Mouse (Mus musculus) heart, postnatal 10 days (tissue): ENCODE measurements around the gene Mocs1. TPM values are rescaled to one million over a fixed set of nuclear protein-coding genes. Genes with fewer than 3 reads are reported as not detected.
"Not testable (repeated sequence)": the region's sequence is repeated elsewhere in the genome, so short reads cannot be mapped to it uniquely, and the experiment has no call there.

Source experiments
- DNase-seq, 2 experiments: peaks; one replicate each; pipeline ENCODE4 v3.0.0; 2021
- intact Hi-C: fragments of 180-260 bp; cut with DNase I; formaldehyde crosslinking; loops from one replicate; pipeline ENCODE4 v1.15.1; 2025
- total RNA-seq, 2 experiments: library from RNA; stranded (reverse); gene quantifications; 2 replicates each; pipeline ENCODE4 v1.2.3; 2021

Mocs1 gene
- total RNA-seq, 2 experiments from 2014 or later = 23.9 to 25.3 TPM

DNA sequence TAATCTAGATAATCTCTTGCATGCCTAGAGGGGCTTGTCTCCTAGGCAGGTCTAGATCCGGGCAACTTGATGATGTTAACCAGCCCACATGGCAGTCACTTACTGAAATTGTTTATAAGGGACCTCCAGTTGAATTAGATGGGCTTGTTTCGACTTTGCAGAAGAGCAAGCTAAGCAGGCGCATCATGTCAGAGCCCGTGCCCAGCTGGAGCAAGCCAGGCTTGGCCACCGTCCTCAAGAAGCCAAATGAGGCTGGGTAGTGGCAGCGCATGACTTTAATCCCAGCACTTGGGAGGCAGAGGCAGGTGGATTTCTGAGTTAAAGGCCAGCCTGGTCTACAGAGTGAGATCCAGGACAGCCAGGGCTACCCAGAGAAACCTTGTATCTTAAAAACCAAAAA is 3.0 kb downstream of the Mocs1 start:
- DNase-seq = no peak

DNA sequence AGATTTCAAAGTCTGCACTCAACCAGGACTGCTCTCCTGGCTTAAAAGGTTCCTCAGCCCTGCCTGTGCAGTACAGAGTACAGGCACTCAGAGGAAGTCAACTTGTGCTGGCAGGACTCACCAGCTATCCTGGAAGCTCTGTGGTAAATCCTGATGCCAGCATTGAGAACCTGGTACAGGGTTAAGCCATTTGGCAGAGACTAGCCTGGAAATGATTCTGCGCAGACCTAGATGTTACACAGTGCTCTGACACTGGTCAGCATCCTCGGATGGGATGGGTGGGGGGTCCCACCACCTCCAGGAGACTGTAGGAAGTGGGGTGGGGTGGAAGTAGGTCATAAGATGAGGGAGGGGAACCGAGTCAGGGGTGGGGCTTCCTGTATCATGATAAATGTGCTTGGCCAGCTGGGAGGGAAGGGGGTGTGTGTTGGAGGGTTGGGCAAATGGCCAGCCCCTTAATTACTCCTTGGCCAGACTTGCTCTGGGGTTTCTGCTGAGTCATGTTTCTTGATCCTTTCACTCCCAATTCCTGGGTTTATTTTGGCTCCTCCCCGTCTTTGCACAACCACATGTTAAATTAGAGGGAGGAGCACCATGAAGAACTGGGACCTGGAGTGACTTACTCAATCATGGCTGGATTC is 4.0 kb downstream of the Mocs1 start:
- DNase-seq = peak; percentile 63 to 72
- intact Hi-C loops = no loop called here

More for the DNA sequence above, 3.0 kb downstream of the Mocs1 start:
- intact Hi-C loops = no loop called here

DNA sequence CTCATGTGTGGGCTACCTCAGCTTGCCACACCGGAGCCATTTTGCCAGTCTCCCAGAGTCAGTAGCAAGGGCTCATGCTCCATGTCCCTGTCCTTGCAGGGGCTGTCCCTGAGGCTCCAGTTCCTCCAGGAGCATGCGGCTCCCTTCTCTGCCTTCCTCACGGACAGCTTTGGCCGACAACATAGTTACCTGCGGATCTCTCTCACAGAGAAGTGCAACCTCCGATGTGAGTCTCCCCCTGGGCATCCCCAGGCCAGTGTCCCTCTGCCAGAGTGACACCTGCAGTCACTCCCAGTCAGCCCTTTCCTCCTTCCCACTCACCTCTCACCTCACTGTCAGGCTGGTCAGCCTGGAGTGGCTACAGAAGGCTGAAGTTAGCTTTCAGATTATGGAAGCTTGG is 4.9 kb downstream of the Mocs1 start:
- intact Hi-C loops = no loop called here
- DNase-seq = no peak

DNA sequence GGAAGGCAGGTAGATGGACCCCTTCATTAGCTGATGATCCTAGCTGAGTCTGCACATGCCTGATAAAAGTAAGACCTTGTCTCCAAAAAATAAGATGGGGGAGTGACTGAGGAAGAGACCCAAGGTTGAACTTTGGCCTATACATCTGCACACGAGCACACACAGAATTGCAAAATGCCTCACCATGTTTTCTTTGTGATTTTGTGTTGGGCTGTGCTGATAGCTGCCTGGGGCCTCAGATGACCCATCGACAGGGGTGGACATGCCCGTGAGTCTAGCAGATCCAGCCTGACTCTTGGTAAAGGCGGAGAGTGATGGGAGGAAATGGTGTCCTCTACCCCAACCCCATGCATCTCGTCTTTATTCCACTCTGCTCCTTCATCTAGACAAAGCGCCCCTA is 6.1 kb downstream of the Mocs1 start:
- intact Hi-C loops = no loop called here
- DNase-seq = no peak

DNA sequence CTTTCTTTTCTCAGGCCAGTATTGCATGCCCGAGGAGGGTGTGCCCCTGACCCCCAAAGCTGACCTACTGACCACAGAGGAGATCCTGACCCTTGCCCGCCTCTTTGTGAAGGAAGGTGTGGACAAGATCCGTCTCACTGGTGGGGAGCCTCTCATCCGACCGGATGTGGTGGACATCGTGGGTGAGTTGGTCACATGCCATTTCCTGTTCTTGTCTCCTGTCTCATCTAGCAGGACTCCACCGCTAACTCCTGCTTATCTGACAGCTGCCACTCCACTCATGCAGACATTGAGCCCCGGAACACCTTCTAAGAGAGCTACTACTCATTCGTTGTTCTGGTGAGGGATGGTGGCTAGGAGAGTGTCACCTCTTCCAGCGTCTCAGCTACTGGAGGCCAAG is 6.9 kb downstream of the Mocs1 start:
- intact Hi-C loops = no loop called here
- no peak for DNase-seq

DNA sequence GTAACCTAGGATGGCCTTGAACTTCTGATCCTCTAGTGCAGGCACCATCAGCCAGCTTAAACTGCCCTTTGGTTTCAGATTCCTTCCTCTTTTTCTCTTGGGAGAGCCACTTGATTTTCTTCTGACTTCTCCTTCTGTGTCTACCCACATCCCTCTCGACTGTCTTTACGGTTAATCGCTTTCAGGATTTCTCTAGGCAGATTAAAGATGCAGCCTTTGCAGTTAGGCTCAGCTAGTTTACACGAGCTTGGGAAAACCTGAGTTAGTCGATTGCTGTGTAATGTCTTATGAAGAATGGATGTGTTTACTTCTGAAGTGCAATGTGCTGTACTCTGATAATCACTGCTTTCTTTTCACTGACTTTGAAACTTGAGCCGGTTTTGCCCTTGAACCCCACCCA is 8.5 kb downstream of the Mocs1 start:
- no peak for DNase-seq
- intact Hi-C loops = no loop called here

DNA sequence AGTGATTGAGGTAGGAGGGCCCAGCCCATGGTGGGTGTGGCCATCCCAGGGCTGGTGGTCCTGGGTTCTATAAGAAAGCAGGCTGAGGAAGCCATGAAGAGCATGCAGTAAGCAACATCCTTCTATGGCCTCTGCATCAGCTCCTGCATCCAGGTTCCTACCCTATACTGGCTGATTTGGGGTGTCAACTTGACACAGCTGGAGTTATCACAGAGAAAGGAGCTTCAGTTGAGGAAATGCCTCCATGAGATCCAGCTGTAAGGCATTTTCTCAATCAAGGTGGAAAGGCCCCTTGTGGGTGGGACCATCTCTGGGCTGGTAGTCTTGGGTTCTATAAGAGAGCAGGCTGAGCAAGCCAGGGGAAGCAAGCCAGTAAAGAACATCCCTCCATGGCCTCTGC is 9.1 kb downstream of the Mocs1 start:
- intact Hi-C loops, DNase-seq: not testable (repeated sequence)

DNA sequence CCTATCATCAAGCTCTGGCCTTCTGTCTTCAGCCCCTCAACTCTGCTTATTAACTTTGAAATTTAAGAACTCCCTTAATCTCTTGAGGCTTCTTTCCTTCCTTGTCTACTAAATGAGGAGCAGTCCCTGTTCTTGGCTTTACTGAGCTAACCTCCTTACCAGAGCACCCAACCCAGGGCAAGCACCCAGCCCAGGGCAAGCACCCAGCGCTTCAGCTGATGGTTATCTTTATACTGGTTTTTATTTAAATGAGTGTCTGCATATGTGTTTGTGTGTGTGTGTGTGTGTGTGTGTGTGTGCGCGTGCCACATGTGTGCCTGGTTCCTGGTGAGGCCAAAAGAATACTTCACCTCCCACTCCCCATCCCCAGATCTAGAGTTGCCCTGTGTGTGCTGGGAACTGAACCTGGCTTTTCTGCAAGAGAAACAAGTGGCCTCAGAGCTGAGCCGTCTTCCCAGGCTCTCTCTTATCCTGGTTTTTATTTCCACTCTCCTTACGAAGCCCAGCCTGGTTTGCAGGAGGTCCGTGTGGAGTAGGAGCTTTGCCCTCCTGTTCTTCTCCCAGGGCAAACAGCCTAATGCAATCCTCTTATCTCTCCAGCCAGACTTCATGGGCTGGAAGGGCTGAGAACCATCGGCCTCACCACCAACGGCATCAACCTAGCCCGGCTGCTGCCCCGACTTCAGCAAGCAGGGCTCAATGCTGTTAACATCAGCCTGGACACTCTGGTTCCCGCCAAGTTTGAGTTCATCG is 10.8 kb downstream of the Mocs1 start:
- intact Hi-C loops = no loop called here
- DNase-seq = no peak

DNA sequence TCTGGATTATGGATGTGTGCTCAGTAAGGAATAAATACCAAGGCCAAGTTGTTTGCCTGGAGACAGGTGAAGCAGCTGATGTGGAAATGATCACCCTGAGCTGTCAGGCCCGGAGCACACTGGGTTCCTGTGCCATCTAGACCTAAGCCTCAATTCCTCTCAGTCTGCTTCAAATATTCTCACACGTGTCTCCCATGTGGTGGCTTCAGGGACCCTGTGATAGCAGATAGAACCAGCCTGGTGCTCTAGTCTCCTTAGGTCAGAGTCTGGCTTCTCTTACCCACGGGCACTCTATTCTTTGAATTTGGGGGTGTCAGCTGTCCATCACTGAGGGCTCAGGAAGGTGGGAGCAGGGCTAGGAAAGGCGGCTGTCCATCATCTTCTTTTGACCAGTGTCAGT is 11.5 kb downstream of the Mocs1 start:
- intact Hi-C loops = no loop called here
- DNase-seq = no peak

DNA sequence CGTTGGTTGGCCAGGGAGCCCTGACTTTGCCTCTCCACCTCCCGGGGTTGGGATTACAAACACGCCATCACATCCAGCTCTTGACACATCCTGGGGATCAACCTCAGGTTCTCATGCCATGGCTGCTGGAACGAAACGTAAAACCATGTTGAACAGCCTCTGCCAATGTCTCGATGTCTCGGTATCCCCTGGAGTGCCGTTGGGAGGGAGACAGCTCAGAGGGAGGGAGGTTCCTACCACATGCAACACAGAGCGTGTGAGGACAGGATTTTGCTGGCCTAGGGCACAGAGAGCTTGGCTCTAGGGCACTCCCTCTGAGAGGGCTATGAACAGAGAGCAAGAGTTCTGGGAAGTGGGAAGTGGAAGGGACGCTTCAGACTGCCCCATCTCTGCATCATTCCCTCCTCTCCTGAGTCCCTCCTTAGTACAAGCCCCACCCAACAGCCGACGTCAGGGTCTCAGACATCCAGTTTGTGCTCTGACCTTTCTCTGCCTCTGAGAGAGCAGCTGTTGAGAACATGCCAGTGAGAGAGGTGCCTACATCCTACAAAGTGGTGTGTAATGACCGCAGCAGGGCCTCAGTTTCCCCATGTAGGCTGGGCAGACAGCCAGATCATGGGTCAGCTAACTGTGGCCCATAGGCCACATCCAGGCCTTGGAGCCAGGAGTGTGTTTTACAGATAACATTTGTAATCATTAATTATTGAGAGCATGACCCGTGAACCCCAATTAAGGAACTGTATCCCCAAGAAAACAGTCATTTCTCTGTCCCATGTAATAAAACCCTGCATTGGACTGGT is 12.4 kb downstream of the Mocs1 start:
- DNase-seq = no peak
- intact Hi-C loops = no loop called here

DNA sequence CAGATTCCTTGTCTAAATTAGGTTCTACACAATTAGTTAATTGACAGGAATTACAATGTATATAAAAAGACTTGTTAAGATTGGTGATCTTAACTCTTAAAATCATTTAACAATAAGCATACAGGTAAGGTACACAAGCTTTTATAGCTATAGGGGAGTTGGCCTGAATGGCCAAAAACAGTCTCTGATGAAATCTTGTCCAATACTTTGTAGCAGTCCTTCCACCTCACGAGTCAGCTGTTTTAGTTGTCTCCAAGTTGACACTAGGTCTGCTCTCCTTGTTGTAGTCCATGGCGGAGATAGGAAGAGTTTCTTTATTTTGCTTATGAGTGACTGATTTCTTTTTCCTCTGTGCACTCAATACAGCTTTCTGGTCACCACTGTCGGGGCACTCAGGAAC is 14.7 kb downstream of the Mocs1 start:
- intact Hi-C loops, DNase-seq: not testable (repeated sequence)

DNA sequence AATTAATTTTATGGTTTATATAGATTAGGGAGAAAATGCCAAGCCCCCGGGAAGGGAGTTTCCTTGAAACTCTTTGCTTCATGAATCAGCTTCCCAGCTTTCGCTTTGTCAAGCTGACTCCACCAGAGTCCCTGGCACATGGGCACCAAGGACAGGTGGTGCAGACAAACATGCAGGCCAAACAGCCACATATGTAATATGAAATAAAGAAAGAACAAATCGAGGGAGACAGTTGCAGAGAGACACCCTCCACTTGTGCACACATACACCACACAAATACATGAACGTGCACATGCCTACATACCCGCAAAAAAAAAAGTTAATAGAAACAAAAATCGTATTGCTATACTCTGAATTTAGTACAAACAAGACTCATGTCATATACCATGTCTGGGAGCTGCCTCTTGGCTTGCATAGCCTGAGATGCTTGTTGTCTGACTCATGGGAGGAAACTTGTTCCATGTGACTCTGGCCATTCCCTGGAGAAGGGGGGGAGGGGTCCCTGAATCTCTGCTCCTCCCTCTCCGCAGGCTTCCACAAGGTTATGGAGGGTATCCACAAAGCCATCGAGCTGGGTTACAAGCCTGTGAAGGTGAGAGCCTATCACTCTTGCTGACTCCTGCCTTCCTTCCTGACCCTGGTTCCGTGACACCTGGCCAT is 20.5 kb downstream of the Mocs1 start:
- peak; percentile 56 for DNase-seq
- intact Hi-C loops = no loop called here

DNA sequence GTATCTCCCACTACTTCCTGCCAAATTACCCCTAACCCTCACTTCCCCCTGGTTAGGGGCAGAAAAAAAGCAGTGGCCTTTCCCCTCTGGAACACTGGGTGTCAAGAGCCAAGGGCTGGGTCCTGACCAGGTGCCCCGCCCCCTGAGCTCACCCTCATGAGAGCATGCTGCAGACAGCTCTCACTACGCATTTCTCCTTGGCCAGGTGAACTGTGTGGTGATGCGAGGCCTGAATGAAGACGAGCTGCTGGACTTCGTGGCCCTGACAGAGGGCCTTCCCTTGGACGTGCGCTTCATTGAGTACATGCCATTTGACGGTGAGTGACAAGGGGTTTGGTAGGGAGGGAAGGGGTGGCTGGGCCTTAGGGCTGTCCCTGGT is 21.1 kb downstream of the Mocs1 start:
- no peak for DNase-seq
- intact Hi-C loops = no loop called here

DNA sequence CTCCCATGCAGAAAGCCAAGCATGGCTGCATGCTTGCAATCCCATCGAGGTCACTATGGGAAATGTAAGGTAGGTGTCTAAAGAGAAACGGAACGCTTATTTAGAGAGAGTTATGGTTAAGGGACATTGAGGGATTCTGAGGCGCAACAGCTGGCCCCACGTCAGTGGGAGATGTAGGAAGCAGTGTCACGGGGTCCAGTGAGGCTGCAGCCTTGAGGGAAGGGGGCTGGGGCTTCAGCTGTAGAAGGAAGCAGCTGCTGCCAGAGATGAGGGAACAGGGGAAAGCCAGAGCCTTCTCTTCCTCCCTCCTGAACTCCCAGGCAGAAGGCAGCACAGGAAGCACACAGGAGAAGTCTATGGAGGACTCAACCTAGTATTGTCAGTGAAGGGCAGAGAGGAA is 22.8 kb downstream of the Mocs1 start:
- intact Hi-C loops = no loop called here

DNA sequence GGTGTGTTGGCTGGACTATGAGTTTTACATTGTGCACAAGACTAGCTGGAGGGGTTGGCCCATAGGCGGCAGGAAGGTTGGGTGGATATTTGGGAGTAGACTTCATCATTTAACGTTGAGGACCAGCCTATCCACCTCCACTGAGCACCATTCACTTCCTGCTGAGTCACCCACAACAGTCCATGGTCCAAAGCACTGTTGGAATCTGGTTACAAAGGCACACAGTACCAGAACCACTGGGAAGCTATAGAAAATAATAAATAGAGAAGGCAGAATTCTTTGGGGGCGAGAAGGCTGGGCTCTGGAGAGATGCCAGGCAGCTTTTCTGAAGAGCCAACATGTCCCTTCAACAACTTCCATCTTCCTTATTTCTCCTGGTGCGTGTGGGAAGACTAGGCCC is 28.2 kb downstream of the Mocs1 start:
- no peak for DNase-seq
- intact Hi-C loops = no loop called here

More for the DNA sequence above, 22.8 kb downstream of the Mocs1 start:
- DNase-seq = no peak

DNA sequence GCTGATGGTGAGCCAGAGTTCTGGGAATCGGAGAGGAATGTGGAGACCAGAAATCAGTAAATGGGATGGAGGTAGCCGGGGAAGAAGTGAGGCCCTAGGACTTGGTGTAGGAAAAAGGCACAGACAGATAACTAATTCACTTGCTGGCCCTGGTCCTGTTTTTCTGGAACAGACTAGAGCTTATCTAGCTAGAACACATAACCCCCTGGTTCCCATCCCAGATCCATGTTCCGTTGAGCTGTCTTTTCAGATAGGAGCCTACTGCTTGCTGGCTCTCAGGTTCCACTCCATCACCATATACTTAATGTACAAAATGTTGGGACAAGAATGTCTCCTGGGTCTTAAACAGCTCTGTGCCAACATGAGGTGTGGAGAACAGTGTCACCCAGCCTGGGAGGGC is 29.7 kb downstream of the Mocs1 start:
- no peak for DNase-seq
- intact Hi-C loops = no loop called here

DNA sequence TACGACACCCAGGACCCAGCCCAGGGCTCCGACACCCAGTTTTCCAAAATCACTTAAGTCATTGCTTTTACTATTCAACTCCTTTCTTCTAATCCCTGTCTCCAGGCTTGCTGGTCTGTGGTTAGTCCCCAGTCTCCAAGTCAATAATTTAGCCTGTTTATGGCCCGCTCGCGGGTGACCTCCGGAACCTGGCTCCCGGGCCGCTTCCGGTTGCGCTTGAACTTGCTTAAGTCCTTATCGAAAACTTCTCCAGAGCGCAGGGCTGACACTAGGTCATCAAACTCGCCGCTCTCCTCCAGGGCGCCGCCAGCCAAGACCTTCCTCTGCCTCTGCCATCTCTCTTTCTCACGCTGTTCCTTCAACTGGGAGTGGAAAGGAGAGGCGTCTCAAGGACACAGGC is 30.2 kb downstream of the Mocs1 start:
- intact Hi-C loops = no loop called here
- DNase-seq = no peak

DNA sequence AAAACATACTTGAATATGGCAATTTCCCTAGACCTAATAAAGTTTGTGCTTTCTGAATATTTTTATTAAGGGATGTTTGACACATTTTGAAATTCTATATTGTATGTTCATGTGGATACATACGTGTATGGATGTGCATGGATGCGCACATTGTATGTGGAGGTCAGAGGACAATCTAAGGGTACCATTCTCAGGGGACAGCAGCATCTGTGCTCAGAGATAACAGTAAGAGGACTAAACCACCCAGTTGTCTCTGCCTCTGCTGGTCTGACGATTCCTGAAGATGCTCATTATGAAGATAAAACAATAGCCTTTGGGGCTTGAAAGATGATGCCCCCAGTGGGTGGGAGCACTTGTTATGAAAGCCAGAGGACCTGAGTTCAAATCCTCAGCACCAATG is 36.7 kb downstream of the Mocs1 start:
- DNase-seq = no peak
- intact Hi-C loops = loop anchor here (5.0 kb wide), 1 partner anchor 412 kb away; no protein-coding TSS in a partner anchor

DNA sequence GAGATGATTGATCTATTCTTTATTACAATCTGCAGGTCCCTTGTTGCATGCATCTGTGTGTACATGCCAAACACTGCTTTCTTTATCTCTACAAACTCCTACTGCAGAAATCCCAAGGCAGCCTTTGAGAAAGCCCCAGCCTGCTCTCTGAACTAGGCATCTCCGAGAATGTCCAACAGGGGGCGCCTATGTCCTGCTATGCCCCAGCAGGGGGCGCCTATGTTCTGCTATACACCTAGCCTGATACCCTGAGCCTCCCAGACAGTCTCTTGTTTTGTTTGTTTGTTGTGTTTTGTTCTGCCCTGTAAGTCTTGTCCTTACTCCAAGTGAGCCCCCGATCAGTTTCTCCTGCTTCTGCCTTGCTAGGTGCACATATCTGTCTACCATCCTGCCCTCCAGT is 40.1 kb downstream of the Mocs1 start:
- DNase-seq = peak; percentile 83 to 91

DNA sequence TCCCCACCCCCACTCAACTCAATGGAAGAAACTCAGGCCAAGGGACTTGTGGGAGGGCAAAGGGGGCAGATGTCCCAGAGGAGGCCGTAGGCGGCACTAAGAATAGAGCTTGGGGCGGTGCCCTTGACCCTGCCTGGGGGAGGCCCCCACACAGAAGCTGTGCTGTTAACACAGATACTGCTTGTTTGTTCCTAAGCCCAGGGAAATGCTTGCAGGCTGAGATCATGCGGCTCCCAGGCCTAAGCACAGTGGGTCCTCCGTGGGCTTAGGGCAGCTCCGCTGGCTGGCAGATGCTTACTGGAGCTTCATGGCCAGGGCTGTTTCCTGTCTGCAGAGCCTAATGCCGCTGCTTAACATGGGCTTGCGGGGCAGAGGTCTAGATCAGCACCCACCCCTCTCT is 44.5 kb downstream of the Mocs1 start:
- intact Hi-C loops = no loop called here
- peak; percentile 50 to 65 for DNase-seq

More for the DNA sequence above, 40.1 kb downstream of the Mocs1 start:
- intact Hi-C loops = loop anchor here (1.0 to 5.0 kb wide), 3 partner anchors 384 to 430 kb away; no protein-coding TSS in a partner anchor

DNA sequence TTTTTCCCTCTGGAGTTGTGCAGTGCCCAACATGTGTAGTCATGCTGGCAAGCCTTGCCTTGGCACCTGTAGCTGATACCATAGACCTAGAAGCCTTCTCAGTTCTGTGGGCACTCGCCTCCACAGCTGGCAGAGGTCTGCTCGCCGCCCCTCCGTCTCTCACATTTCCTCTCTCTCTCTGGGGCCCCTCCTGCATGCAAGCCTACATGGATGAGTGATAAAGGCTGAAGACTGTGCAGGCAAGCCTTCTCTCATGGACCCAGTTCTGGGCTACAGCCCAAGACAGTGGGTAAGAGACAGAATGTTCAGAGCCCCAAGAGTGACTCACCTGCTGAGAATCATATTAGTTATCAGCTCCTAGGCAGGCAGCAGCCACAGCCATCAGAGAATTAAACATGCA is 45.9 kb downstream of the Mocs1 start:
- intact Hi-C loops = no loop called here

More for the DNA sequence above, 45.9 kb downstream of the Mocs1 start:
- DNase-seq = no peak
